Mouse (Mus musculus): ENCODE results near the gene Sh3bp5.

Gene Sh3bp5

GRCm38 (mm10) chr14:31335765-31336164 lies 100.1 kb downstream of the Sh3bp5 start:
- no peak for DNase-seq

DNA sequence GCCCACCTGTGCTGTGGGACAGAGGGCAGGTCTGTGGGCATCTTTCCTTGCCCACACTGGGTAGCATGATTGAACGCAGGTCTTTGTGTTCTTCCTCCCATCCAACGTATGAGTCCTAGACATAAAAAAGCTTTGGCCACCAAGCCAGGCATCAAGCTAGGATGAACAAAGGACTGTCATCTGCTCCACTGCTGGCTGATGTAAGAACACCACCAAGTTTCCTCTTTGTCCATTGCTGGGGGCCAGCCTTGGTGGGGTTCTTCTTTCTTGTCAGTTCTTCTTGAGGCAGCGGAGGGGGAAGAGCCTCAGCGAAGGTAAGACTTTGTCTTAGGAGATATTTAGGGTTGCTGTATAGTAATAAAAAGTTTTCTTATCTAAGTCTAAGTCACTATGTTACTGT lies 104.9 kb downstream of the Sh3bp5 start:
- no peak for DNase-seq

- no peak for DNase-seq
These were observed 106.1 kb downstream of the Sh3bp5 start for GRCm38 (mm10) chr14:31329741-31330140.

DNA sequence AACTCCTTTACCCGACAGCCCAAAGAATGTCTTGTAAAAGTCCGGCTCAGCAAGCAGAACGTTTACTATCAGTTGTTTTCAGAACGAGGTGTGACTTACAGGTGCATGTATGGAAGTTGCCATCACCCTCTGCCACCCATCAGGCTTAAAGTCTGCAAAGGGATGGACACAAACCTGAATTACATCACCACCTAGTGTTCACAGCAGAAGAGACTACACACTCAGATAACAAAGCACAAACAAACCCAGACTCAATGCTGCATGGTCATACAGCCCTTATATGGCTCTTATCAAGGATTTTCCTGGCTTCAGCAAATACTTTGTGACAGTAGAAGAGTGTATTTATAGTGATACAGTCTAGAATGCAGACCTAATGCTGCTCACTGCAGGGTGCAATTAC lies 108.2 kb downstream of the Sh3bp5 start:
- no peak for DNase-seq

- no peak for DNase-seq
These were observed 108.7 kb downstream of the Sh3bp5 start for GRCm38 (mm10) chr14:31327196-31327595.

DNA sequence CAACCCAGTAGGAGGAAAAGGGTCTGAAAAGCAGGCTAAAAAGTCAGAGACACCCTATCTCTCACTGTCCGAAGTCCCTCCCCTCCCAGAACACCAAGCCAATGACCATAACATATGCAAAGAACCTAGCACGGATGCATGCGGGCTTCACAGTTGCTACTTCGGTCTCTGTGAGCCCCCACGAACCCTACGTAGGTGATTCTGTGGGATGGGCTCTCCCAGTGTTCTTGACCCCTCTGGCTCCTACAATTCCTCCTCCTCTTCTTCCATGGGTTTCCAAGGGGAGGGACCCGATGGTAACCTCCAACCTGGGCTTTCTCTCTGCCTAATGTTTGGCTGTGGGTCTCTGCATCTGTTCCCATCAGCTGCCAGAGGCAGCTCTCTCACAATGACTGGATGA lies 109.1 kb downstream of the Sh3bp5 start:
- no peak for DNase-seq

DNA sequence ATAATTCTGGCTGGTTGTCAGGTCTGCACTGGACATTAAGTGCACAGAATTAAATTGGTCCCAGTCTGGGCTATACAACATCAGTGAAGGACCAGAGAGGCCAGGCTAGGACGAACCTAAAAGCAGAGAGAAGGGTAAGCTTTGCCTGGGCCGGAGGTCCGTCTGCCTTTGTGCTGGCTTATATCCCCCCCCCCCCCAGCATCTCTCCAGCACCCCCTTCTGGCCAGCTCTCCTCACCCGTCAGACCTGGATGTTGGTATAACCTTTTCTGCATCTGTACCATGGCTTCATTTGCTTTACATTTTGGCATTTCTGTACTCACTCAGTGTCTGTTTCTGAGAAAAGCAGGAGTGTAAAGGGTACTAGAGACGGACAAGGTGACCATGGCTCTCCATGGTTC lies 110.3 kb downstream of the Sh3bp5 start:
- peak; percentile 51 for DNase-seq

DNA sequence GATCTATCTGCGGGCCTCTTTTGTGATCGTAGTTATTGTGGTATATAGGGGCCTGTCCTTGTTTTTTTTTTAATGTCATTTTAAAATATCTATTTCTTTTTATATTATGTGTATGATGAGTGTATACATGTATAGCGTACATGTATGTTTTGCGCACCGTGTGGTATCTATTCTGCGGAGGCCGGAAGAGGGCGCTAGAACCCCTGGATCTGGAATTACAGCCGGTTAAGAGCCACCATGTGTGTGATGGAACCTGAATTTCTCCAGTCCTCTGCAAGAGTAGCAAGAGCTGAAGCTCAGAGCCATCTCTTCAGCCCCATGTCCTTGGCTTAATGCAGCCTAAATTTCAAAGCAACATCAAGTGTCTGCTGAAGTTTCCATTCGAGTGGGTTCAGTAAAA lies 111.0 kb downstream of the Sh3bp5 start:
- DNase-seq: peak; percentile 53

DNA sequence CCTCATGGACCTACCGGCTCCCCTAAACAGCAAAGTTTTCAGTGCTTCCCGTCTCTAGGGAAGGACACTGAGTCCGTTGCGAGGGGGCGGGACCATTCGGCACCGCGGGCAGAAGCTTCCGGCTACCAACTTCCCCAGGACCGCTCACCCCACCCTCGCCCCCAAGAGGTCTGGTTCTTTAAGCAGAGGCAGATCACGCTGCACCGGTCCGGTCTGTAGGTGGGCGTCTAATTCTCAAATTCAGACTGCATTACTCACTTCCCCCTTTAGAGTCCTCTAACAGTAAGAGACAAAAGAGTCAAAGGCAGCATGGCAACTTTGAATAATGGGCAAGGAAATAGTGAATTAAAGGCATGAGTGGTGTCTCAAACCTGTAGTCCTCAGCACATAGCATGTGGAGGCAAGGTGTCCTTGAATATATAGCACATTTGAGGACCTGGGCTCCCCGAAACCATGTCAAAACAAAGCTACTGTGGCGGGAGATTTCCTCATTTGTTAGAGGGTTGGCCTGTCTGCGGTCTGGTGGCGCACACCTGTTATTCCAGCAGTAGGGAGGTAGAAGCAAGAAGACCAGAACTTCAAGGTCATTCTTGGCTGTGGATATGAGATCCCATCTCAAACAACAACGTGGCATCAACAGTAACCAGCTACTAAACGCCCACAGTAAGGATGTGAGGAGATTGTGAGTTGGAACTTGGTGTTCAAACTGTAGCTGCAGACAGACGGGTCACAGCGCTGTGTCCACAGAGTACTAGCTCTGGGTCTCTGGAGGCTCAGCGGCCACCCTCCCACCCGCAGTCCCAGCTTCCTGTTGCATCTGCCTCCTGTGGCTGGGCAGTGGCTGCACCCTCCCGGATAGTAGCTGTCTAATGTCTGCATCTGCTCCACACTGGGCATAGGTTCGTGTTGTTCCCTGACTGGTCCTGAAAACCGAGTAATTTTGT lies 111.8 kb downstream of the Sh3bp5 start, which contains the start of gene Dnah1:
Dnah1 (minus strand) TSS at position 48 of the 944 bp plus-strand sequence.
- peak; percentile 64 for DNase-seq

DNA sequence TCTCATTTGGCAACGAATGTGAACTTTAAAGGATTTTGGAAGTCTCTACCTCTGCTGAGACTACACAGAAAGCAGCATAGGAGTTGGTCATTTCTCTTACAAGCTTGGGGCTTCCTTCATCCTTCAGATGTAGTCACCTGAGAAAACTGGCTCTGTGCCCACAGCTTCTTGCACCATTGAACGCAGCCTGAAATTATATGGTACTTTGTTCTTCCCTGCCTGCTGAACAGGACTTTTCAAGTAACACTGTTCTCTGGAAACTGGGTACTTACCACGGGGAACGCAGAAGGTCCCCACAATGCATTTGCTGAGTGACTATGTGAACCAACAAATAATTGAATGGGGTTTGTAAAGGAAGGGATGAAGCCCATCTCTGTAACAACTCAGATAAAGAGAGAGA lies 112.7 kb downstream of the Sh3bp5 start:
- DNase-seq: no peak

GRCm38 (mm10) chr14:31322191-31322590 lies 113.7 kb downstream of the Sh3bp5 start:
- no peak for DNase-seq

DNA sequence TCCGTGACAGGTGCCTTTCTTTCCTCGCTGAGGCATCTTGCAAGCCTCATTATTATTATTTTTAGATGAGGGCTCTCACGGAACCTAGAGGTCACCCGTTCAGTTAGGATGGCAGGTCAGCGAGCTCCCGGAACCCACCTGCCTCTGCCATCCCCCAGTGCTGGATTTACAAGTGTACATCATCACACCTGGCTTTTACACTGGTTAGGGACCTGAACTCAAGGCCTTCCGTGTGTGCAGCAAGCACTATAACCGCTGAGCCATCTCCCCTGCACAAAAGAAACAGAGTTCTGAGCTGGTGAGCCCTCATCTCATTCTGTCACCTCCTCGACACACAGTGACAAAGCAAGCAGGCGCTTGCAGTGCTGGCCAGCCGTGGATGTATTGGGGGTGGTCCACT lies 114.7 kb downstream of the Sh3bp5 start:
- no peak for DNase-seq

DNA sequence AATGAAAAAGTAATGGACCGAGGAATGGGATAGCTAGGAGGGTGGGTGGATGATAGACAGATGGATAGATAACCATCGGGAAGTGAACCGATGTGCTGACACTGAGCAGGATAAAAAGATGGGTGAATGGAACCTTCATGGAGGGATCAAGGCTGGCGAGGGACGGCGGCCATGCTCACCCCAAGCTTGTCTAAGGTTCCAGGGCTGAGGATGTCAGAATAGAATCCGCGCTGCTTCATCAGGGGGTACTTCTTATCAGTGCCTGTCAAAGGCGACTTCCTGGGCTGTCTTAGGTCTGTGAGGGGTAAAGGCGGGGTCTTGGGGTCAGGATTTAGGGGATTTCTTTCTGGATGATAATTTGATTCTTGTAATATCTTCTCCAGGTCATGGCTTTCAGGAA lies 116.3 kb downstream of the Sh3bp5 start:
- no peak for DNase-seq

- DNase-seq: no peak
These were observed 118.1 kb downstream of the Sh3bp5 start for GRCm38 (mm10) chr14:31317754-31318153.

DNA sequence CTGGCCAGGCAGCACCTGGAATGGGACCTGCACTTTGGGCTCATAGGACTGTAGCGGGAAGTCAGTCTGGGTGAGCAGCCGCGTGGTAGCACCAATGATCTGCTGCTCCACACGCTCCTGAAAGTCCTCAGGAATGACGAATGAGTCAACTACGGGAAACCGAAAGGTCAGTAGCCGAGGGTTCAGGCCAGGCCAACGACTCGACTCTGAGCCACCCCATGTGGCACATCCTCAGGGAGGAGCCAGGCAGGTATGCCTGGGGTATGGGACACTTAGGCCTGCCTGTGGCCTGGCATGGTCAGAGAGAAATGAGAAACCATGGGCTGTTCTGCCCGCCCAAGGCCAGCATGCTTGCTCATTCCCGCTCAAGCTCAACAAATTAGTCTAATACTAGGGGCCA lies 119.3 kb downstream of the Sh3bp5 start:
- no peak for DNase-seq

DNA sequence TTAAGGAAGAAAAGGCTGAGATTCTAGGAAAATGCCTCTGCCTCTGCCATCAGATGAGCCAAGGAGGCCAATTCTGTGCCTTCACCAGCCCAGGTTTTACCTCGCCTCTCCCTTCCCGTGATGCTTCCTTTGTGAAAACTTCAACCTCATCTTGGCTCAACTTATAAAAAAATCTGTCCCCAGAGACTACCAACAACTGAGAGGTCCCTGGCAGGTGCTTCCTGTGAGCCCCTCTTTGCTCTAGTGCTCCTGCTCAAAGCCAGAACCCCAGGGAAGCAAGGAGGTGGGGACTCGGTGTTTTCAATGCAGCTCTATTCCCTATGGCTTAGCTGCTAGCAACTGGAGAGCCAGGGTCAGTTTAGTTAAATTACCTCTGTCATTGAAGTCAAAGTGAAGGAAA lies 122.7 kb downstream of the Sh3bp5 start:
- DNase-seq: no peak

All from thymus, postnatal 4 days (tissue).